Mouse (Mus musculus) lung, embryonic 14.5 days (tissue): Measurements from ENCODE around the gene Heatr6. TPM values are rescaled to one million over a fixed set of nuclear protein-coding genes. Genes with fewer than 3 reads are reported as not detected.

ENCODE experiments used
- ATAC-seq: fragments of 200-750 bp; cut with Nextera tagmentation; 2 replicates; pipeline ENCODE4 v1.8.0; 2017; ENCODE audit warnings: mild to moderate bottlenecking, moderate TSS enrichment, moderate library complexity; ENCODE audit not compliant: insufficient read depth
- DNase-seq: peaks from one replicate; pipeline ENCODE4 v3.0.0-alpha.2; 2015
- H3K27ac ChIP-seq: fragments of 300-500 bp; sonication (generic); 2 replicates; pipeline ENCODE4 v1.5.1; 2014; ENCODE audit warnings: low read depth, mild to moderate bottlenecking, moderate library complexity
- H3K27me3 ChIP-seq: fragments of 300-500 bp; sonication (generic); 2 replicates; pipeline ENCODE4 v1.6.1; 2014; ENCODE audit warnings: low read length, control low read depth; ENCODE audit not compliant: insufficient read depth
- H3K36me3 ChIP-seq: fragments of 300-500 bp; sonication (generic); 2 replicates; pipeline ENCODE4 v1.6.1; 2014; ENCODE audit warnings: control low read depth; ENCODE audit not compliant: insufficient read depth
- H3K4me1 ChIP-seq: fragments of 300-500 bp; sonication (generic); 2 replicates; pipeline ENCODE4 v1.6.1; 2014; ENCODE audit warnings: antibody characterized with exemption, control low read depth; ENCODE audit not compliant: insufficient read depth
- H3K4me2 ChIP-seq: fragments of 300-500 bp; sonication (generic); 2 replicates; pipeline ENCODE4 v1.6.1; 2014; ENCODE audit warnings: mild to moderate bottlenecking
- H3K4me3 ChIP-seq: fragments of 300-500 bp; sonication (generic); 2 replicates; pipeline ENCODE4 v1.5.1; 2014; ENCODE audit warnings: low read depth, low read length
- H3K9ac ChIP-seq: fragments of 300-500 bp; sonication (generic); 2 replicates; pipeline ENCODE4 v1.6.1; 2014
- H3K9me3 ChIP-seq: fragments of 300-500 bp; sonication (generic); 2 replicates; pipeline ENCODE4 v1.6.1; 2016; ENCODE audit warnings: low read depth, low read length, control low read depth
- CTCF ChIP-seq: IDR thresholded peaks from 2 replicates; pipeline ENCODE4 v1.5.1; 2016; ENCODE audit warnings: antibody characterized with exemption, low read depth
- WGBS: fragments of 180-500 bp; shearing (Covaris S2); extraction: QIAGEN DNeasy Blood & Tissue Kit; methylation state at CpG from one replicate; pipeline ENCODE4 v1.1.7; 2014; 5-methylcytosine and 5-hydroxymethylcytosine counted together
- polyA plus RNA-seq: library from polyadenylated mRNA; unstranded; fragments of >200 nt; fragmentation: Nextera tagmentation; extraction: Ambion mirVana; gene quantifications from 2 replicates; pipeline ENCODE4 v1.2.1, GENCODE M21; 2014

Heatr6 gene
- polyA plus RNA-seq, 1 experiment from 2014 or later, result 26.5 TPM

DNA sequence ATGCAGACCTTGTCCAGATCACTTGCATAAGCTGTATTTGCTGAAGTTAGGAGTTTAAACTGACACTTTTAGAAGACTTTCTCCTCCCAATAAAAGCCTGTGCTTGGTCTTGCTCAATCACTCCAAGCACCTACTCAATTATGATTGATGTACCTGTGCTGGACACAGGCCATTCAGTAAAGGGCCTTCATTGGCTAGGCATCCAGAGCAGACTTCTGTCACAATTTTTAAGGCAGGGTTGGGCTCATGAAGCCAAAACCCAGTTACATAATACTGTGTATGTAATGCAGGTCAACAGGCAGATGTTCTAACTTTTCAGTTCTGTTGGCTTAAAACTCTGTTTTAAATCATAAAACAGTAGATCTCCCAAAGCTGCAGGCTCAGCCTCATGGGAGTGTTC lies 32.7 kb upstream of the Heatr6 start:
- no peak for DNase-seq
- Histone ChIP-seq H3K27ac (no peak overlapping the region), H3K9me3 (no peaks in the 10 kb centered on the region), H3K4me3 (no peak overlapping the region), H3K9ac (no peak overlapping the region), H3K27me3 (no peaks in the 10 kb centered on the region), H3K4me1 (no peaks in the 10 kb centered on the region), H3K4me2 (no peak overlapping the region), H3K36me3 (no peaks in the 10 kb centered on the region)
- no peak for TF ChIP-seq CTCF
- ATAC-seq, result no peak

DNA sequence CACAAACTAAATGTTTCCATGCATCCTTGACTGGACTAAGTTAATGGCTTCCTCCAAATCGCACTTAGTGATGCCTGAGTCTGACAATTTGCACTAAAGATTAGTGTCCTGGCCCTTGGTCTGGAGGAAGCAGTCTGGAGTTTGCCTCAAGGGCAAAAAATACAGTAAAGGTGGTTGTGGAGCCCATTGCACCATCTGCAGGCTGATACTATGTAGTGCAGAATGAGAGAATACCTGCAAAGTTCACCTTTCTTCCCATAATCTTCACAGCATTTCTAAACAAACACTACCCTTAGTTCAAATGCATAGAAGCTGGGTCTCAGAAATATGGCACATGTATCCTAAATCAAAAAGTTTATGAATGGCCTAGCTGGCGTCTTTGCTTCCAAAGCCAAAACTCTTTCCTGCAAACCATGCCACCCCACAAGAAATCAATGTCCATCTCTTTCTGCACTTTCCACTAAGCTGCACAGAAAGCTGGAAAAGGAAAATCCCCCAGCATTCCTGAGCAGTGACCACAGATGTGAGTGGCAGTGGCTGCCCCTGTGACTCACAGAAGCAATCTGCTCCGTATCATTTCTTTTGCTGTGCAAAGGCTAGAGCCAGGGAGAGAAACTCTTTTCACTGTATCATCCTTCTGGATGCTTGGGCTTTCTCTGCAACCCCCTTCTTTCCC lies 24.6 kb upstream of the Heatr6 start:
- Histone ChIP-seq H3K9me3 (no peaks in the 10 kb centered on the region), H3K27me3 (no peaks in the 10 kb centered on the region), H3K9ac (no peak overlapping the region), H3K4me2 (no peak overlapping the region), H3K4me1 (no peaks in the 10 kb centered on the region), H3K27ac (no peak overlapping the region), H3K4me3 (no peak overlapping the region), H3K36me3 (no peaks in the 10 kb centered on the region)
- DNase-seq, result peak; percentile 23
- 59% methylated on average over 3 of the region's 3 CpGs for WGBS
- ATAC-seq, result no peak
- peak; percentile 46 for TF ChIP-seq CTCF

DNA sequence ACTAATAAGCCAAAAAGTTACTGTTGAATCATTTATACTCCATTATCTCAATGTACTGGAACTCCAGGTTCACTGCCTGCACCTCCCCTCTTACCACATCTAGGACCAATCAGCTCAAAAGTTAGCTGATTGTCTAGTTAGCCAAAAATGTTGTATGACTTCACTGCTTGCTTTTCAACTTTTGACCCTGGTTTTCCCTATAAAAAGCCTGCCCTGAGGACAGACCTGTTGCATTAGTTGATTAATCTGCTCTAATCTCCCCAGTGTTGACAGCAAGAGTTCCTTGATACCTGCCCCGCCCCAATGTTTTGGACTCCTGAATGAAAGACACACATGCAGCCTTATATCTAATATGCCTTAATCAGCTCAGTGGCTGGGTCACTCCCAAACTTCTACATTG lies 22.4 kb upstream of the Heatr6 start:
- ATAC-seq, result no peak
- WGBS, result 81% methylated on average over 1 of the region's 1 CpGs
- Histone ChIP-seq H3K9me3 (no peaks in the 10 kb centered on the region), H3K36me3 (no peaks in the 10 kb centered on the region), H3K27me3 (no peaks in the 10 kb centered on the region), H3K4me1 (no peaks in the 10 kb centered on the region), H3K9ac (no peak overlapping the region), H3K27ac (no peak overlapping the region), H3K4me2 (no peak overlapping the region), H3K4me3 (no peak overlapping the region)
- no peak for DNase-seq
- no peak for TF ChIP-seq CTCF

DNA sequence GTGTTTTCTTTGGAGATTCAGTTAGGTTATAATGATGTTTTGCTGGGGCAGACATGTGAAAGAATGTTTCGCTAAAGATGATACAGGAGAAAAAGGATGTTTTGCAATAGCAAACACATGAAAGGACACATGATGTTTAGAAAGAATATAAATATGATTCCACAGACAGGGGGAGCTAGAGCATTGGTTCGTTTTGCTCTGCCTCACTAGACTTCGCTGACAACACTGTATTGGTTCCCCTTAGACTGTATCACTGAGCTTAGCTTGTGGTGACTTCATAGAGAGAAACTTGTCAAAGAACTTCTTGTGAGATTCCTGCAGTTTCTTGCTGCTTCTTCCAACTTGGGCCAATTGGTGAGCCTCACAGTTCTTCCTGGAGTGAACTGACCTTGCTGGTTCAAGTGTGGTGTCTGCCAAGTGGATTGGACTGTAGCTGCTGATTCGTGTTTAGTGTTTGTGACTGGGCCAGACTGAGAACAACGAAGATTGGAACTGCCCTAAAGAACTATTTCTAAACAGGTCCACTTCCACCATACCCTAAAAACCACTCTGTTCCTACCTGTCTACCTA lies 20.3 kb upstream of the Heatr6 start:
- WGBS, result 77% methylated on average over 5 of the region's 5 CpGs

DNA sequence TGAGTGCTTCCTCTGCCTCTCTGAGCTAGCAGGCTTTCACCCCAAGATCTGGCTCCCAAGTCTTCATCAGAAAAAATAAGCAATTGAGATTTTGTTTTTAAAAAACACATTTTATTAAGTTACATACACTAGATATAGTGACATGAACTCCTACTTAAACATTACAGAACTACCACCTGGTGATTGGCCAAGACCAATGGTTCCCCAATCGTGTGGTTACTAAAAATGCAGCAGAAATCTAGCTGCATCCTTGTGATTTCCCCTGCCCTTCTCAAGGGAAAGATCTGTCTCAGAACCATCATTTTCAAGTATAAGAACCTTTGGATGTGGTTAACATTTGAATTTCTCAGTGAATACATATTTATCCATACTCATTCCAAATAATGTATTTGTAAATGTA lies 19.3 kb upstream of the Heatr6 start:
- DNase-seq (no peak), ATAC-seq (no peak)
- no peak overlapping the region for H3K27ac ChIP-seq
- no peaks in the 10 kb centered on the region for H3K36me3 ChIP-seq
- H3K9me3 ChIP-seq, result no peaks in the 10 kb centered on the region
- H3K4me3 ChIP-seq, result no peak overlapping the region
- no peak overlapping the region for H3K4me2 ChIP-seq
- no peaks in the 10 kb centered on the region for H3K4me1 ChIP-seq
- no peak overlapping the region for H3K9ac ChIP-seq
- no peaks in the 10 kb centered on the region for H3K27me3 ChIP-seq
- TF ChIP-seq CTCF, result no peak
- WGBS, result 80% methylated on average over 1 of the region's 1 CpGs

More for the DNA sequence above, 20.3 kb upstream of the Heatr6 start:
- Histone ChIP-seq H3K4me3 (no peak overlapping the region), H3K4me2 (no peak overlapping the region), H3K9me3 (no peaks in the 10 kb centered on the region), H3K36me3 (no peaks in the 10 kb centered on the region), H3K4me1 (no peaks in the 10 kb centered on the region), H3K9ac (no peak overlapping the region), H3K27me3 (no peaks in the 10 kb centered on the region), H3K27ac (no peak overlapping the region)
- no peak for ATAC-seq
- peak; percentile 10 for DNase-seq
- 0 out of 2 replicates have a peak, but pooled peaks have one; percentile 15 for TF ChIP-seq CTCF

DNA sequence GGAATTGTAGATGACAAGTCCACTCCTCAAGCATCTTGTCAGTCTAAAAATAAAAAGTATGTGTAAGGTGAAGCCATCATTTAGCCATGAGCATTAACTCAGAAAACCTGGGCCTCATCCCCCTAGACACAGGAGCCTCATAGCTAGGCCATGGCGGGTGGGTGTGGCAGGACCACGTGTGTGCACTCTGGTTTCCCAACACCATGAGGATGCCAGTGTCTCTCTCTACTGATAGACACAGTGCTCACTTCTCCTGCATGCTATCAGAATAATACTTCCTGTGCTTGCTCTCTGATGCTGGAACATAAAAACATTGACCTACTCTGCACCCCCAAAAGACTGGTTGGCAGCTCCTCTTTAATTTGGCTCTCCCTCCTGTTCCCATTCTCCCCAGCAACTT lies 17.6 kb upstream of the Heatr6 start:
- WGBS, result 58% methylated on average over 2 of the region's 2 CpGs
- H3K4me1 ChIP-seq, result no peaks in the 10 kb centered on the region; the same call in 1 of the 2 replicates
- no peak for ATAC-seq
- no peaks in the 10 kb centered on the region for H3K27me3 ChIP-seq
- no peak overlapping the region for H3K9ac ChIP-seq
- no peaks in the 10 kb centered on the region for H3K36me3 ChIP-seq
- H3K4me2 ChIP-seq, result no peak overlapping the region
- TF ChIP-seq CTCF, result no peak
- no peak overlapping the region for H3K4me3 ChIP-seq
- H3K27ac ChIP-seq, result no peak overlapping the region
- no peaks in the 10 kb centered on the region for H3K9me3 ChIP-seq
- DNase-seq, result no peak

DNA sequence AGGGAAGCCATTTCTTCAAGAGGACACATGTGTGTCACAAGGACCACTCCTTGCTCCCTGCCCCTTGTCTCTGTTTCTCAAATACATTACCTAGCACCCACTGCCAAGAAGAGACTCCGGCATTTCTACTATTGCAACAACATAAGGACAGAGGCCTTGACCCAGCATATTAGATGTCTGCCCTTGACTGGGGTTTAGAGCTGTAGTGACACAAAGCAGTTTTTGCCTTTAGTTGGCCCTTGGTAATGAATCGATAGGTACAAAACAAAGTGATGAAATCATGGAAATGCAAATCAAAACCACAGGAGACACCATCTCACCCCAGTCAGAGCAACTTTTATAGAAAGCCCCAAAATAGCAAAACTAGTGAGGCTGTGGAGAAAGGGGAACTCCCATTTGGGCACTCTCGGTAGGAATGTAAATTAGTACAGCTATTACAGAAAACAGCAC lies 16.4 kb upstream of the Heatr6 start:
- WGBS, result 78% methylated on average over 3 of the region's 3 CpGs
- ATAC-seq, result no peak
- Histone ChIP-seq H3K27me3 (no peaks in the 10 kb centered on the region), H3K9ac (no peak overlapping the region), H3K4me3 (no peak overlapping the region), H3K4me1 (no peaks in the 10 kb centered on the region; the same call in 1 of the 2 replicates), H3K36me3 (no peaks in the 10 kb centered on the region), H3K27ac (no peak overlapping the region), H3K9me3 (no peaks in the 10 kb centered on the region), H3K4me2 (no peak overlapping the region)
- DNase-seq, result no peak
- no peak for TF ChIP-seq CTCF
